Mouse (Mus musculus) MEL (cell line): ENCODE measurements around the gene Rapgef1. TPM values are rescaled to one million over a fixed set of nuclear protein-coding genes. Genes with fewer than 3 reads are reported as not detected.

ENCODE experiments used
- DNase-seq: peaks from one replicate; pipeline ENCODE4 v3.0.0; 2011; ENCODE audit warnings: low read depth, low spot score
- H3K27ac ChIP-seq: 2 replicates; pipeline ENCODE4 v1.5.1; 2012; ENCODE audit warnings: low read depth, mild to moderate bottlenecking, control low read depth, low read length, moderate library complexity; ENCODE audit not compliant: control insufficient read depth
- H3K27me3 ChIP-seq, 2 experiments: fragments of 150-350 bp in 1 of 2; sonication (generic) in 1 of 2; 2 replicates each; pipeline ENCODE4 v1.6.1; 2012; ENCODE audit warnings: low read length in 2 of 2, mild to moderate bottlenecking in 2 of 2, improper control_type of control experiment in 1 of 2, moderate library complexity in 1 of 2; ENCODE audit not compliant: insufficient read depth in 2 of 2, control insufficient read depth in 1 of 2
- H3K36me3 ChIP-seq, 2 experiments: 2 replicates each; pipeline ENCODE4 v1.6.1; 2012 to 2014; ENCODE audit warnings: low read length in 2 of 2, improper control_type of control experiment in 1 of 2, inconsistent platforms in 1 of 2, mild to moderate bottlenecking in 1 of 2; ENCODE audit not compliant: insufficient read depth in 2 of 2, control insufficient read depth in 1 of 2
- H3K4me1 ChIP-seq, 2 experiments: fragments of 150-350 bp in 1 of 2; sonication (generic) in 1 of 2; 2 replicates each; pipeline ENCODE4 v1.6.1; 2012; ENCODE audit warnings: low read length in 2 of 2, improper control_type of control experiment in 1 of 2, mild to moderate bottlenecking in 1 of 2; ENCODE audit not compliant: insufficient read depth in 2 of 2, control insufficient read depth in 1 of 2
- H3K4me3 ChIP-seq, 2 experiments: fragments of 150-350 bp in 1 of 2; sonication (generic) in 1 of 2; 2 replicates each; pipeline ENCODE4 v1.5.1; 2012; ENCODE audit warnings: low read depth in 2 of 2, low read length in 2 of 2, mild to moderate bottlenecking in 2 of 2, moderate library complexity in 2 of 2, control low read depth in 1 of 2, improper control_type of control experiment in 1 of 2; ENCODE audit not compliant: control insufficient read depth in 1 of 2, insufficient read depth in 1 of 2
- H3K79me2 ChIP-seq: 2 replicates; pipeline ENCODE4 v1.6.1; 2012; ENCODE audit warnings: mild to moderate bottlenecking, low read length, moderate library complexity; ENCODE audit not compliant: control insufficient read depth, poor library complexity, insufficient read depth
- H3K9ac ChIP-seq: 2 replicates; pipeline ENCODE4 v1.6.1; 2012; ENCODE audit warnings: low read depth, mild to moderate bottlenecking, control low read depth, low read length, moderate library complexity; ENCODE audit not compliant: control insufficient read depth, poor library complexity, severe bottlenecking
- H3K9me3 ChIP-seq: fragments of 150-350 bp; sonication (generic); replicated peaks from 2 replicates; pipeline ENCODE4 v1.6.1; 2012; ENCODE audit warnings: mild to moderate bottlenecking, low read length, improper control_type of control experiment, moderate library complexity; ENCODE audit not compliant: insufficient read depth
- CHD2 ChIP-seq: IDR thresholded peaks from 2 replicates; pipeline ENCODE4 v1.6.1; 2011; ENCODE audit warnings: low read length, improper control_type of control experiment
- CTCF ChIP-seq, 3 experiments: IDR thresholded peaks in 2 of 3; conservative IDR thresholded peaks in 1 of 3; 2 replicates each; pipeline ENCODE4 v1.5.1; 2011 to 2012; ENCODE audit warnings: low read length in 3 of 3, low read depth in 2 of 3, mild to moderate bottlenecking in 2 of 3, improper control_type of control experiment in 1 of 3, inconsistent platforms in 1 of 3, mixed read lengths in 1 of 3, moderate library complexity in 1 of 3; ENCODE audit not compliant: control insufficient read depth in 1 of 3, insufficient read depth in 1 of 3, poor library complexity in 1 of 3, severe bottlenecking in 1 of 3
- E2F4 ChIP-seq: IDR thresholded peaks from 2 replicates; pipeline ENCODE4 v1.6.1; 2011; ENCODE audit warnings: low read depth, low read length, improper control_type of control experiment, borderline replicate concordance
- EP300 ChIP-seq, 2 experiments: IDR thresholded peaks; 2 replicates each; pipeline ENCODE4 v1.6.1; 2011; ENCODE audit warnings: improper control_type of control experiment in 2 of 2, low read length in 2 of 2, low read depth in 1 of 2, mild to moderate bottlenecking in 1 of 2
- HCFC1 ChIP-seq: IDR thresholded peaks from 2 replicates; pipeline ENCODE4 v1.6.1; 2012; ENCODE audit warnings: low read depth, mild to moderate bottlenecking, inconsistent platforms, low read length, improper control_type of control experiment, moderate library complexity
- MAZ ChIP-seq: IDR thresholded peaks from 2 replicates; pipeline ENCODE4 v1.6.1; 2012; ENCODE audit warnings: low read depth, mild to moderate bottlenecking, inconsistent platforms, low read length, improper control_type of control experiment
- MXI1 ChIP-seq: IDR thresholded peaks from 2 replicates; pipeline ENCODE4 v1.6.1; 2011; ENCODE audit warnings: mild to moderate bottlenecking, low read depth, low read length, improper control_type of control experiment
- MYB ChIP-seq: IDR thresholded peaks from 2 replicates; pipeline ENCODE4 v1.6.1; 2011; ENCODE audit warnings: mild to moderate bottlenecking, low read depth, low read length, improper control_type of control experiment
- NELFE ChIP-seq: IDR thresholded peaks from 2 replicates; pipeline ENCODE4 v1.6.1; 2011; ENCODE audit warnings: low read depth, low read length, improper control_type of control experiment
- POLR2AphosphoS2 ChIP-seq: IDR thresholded peaks from 2 replicates; pipeline ENCODE4 v1.6.1; 2011; ENCODE audit warnings: low read length, improper control_type of control experiment
- RAD21 ChIP-seq: IDR thresholded peaks from 2 replicates; pipeline ENCODE4 v1.6.1; 2011; ENCODE audit warnings: mild to moderate bottlenecking, low read depth, low read length, improper control_type of control experiment
- RCOR1 ChIP-seq: IDR thresholded peaks from 2 replicates; pipeline ENCODE4 v1.6.1; 2012; ENCODE audit warnings: low read depth, mild to moderate bottlenecking, inconsistent platforms, low read length, improper control_type of control experiment
- SIN3A ChIP-seq: IDR thresholded peaks from 2 replicates; pipeline ENCODE4 v1.6.1; 2012; ENCODE audit warnings: low read length, improper control_type of control experiment, inconsistent platforms
- SMC3 ChIP-seq: IDR thresholded peaks from 2 replicates; pipeline ENCODE4 v1.6.1; 2011; ENCODE audit warnings: low read depth, low read length, improper control_type of control experiment
- TBP ChIP-seq: IDR thresholded peaks from 2 replicates; pipeline ENCODE4 v1.8.0; 2011; ENCODE audit warnings: low read depth, low read length, improper control_type of control experiment
- UBTF ChIP-seq: IDR thresholded peaks from 2 replicates; pipeline ENCODE4 v1.6.1; 2012; ENCODE audit warnings: low read depth, mild to moderate bottlenecking, inconsistent platforms, low read length, improper control_type of control experiment, moderate library complexity, borderline replicate concordance; ENCODE audit not compliant: insufficient read depth
- USF1 ChIP-seq: IDR thresholded peaks from 2 replicates; pipeline ENCODE4 v1.6.1; 2014; ENCODE audit warnings: low read depth, mild to moderate bottlenecking, inconsistent platforms, low read length, improper control_type of control experiment, moderate library complexity
- USF2 ChIP-seq, 2 experiments: IDR thresholded peaks; 2 replicates each; pipeline ENCODE4 v1.6.1; 2011 to 2012; ENCODE audit warnings: improper control_type of control experiment in 2 of 2, low read length in 2 of 2, borderline replicate concordance in 1 of 2, inconsistent platforms in 1 of 2, low read depth in 1 of 2, mild to moderate bottlenecking in 1 of 2; ENCODE audit not compliant: insufficient read depth in 1 of 2
- ZKSCAN1 ChIP-seq: IDR thresholded peaks from 2 replicates; pipeline ENCODE4 v1.6.1; 2012; ENCODE audit warnings: low read depth, mild to moderate bottlenecking, inconsistent platforms, low read length, improper control_type of control experiment, moderate library complexity
- ZMIZ1 ChIP-seq: IDR thresholded peaks from 2 replicates; pipeline ENCODE4 v1.6.1; 2012; ENCODE audit warnings: low read depth, mild to moderate bottlenecking, inconsistent platforms, low read length, improper control_type of control experiment, moderate library complexity
- polyA plus RNA-seq, 2 experiments: library from polyadenylated mRNA; stranded (reverse) in 1 of 2; unstranded in 1 of 2; fragments of >175 nt in 1 of 2; fragments of >200 nt in 1 of 2; gene quantifications; 2 replicates each; pipeline versions ENCODE4 v1.2.1 to v1.2.4; 2012; ENCODE audit warnings: low replicate concordance in 2 of 2, low read depth in 1 of 2; ENCODE audit not compliant: insufficient read length in 2 of 2, insufficient read depth in 1 of 2, missing spikeins in 1 of 2
- total RNA-seq: library from RNA; depleted of rRNA; stranded (reverse); fragments of 300-350 nt; gene quantifications from 2 replicates; pipeline ENCODE4 v1.2.3, GENCODE M21; 2012

The Rapgef1 gene
- total and polyA plus RNA-seq, 3 experiments, result 57.2 to 88.3 (median 77.0) TPM

DNA sequence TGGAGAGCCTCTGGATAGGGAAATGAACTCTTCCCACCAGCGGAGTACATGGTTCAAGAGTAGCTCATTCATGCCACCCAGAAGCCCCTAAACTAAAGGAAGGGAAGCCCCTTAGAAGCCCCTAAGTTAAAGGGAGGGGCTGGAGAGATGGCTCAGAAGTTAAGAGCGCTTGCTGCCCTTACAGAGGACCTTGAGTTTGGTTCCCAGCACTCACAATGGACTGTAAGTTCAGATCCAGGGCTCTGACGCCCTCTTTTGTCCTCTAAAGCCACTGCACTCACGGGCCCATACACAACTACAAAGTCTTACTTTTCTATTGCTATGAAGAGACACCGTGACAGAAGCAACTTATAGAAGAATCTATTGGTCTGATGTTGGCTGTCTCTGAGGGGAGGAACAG, 132.9 kb downstream of the Rapgef1 start:
- no peak overlapping the region for H3K4me3 ChIP-seq
- H3K79me2 ChIP-seq, result no peaks in the 10 kb centered on the region
- H3K9me3 ChIP-seq, result no peaks in the 10 kb centered on the region
- no peak overlapping the region for H3K9ac ChIP-seq
- DNase-seq, result no peak
- no peak overlapping the region for H3K27ac ChIP-seq
- no peaks in the 10 kb centered on the region for H3K4me1 ChIP-seq
- no peaks in the 10 kb centered on the region for H3K36me3 ChIP-seq
- H3K27me3 ChIP-seq, result no peaks in the 10 kb centered on the region
- no peak for TF ChIP-seq USF2 (IDR thresholded peaks at IDR 0.05; ENCODE audit: borderline replicate concordance in 1 of 2, insufficient read depth in 1 of 2, low read depth in 1 of 2, low read length in 2 of 2)
- TF ChIP-seq E2F4, result no peak
- TF ChIP-seq RAD21, result no peak
- no peak for TF ChIP-seq SIN3A
- no peak for TF ChIP-seq EP300 (IDR thresholded peaks at IDR 0.05; ENCODE audit: low read depth in 1 of 2, low read length in 2 of 2)

DNA sequence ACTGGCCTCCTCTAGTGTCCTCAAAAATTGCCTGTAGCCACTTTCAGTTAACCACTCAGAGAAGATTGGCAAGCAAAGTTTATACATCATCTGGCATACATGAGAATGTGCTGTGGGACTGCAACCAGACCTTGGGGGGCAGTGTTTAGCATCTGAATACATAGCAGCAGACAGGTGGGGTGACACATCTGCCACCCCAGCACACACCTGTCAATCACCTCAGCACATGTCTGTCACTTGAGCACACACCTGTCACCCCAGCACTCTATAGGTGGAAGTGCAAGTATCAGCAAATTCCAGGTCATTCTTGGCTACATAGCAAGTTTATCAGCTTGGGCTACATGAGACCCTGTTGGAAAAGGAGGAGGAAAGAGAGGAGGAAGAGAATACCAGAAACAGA, 136.2 kb downstream of the Rapgef1 start:
- H3K79me2 ChIP-seq, result no peaks in the 10 kb centered on the region
- no peaks in the 10 kb centered on the region for H3K9me3 ChIP-seq
- no peaks in the 10 kb centered on the region for H3K27me3 ChIP-seq
- H3K9ac ChIP-seq, result no peak overlapping the region
- no peak for DNase-seq
- H3K27ac ChIP-seq, result no peak overlapping the region
- no peaks in the 10 kb centered on the region for H3K36me3 ChIP-seq
- no peak overlapping the region for H3K4me3 ChIP-seq
- TF ChIP-seq MYB (no peak), POLR2AphosphoS2 (no peak), NELFE (no peak), EP300 (IDR thresholded peaks at IDR 0.05; ENCODE audit: low read depth in 1 of 2, low read length in 2 of 2) (no peak), MXI1 (no peak), ZMIZ1 (no peak), MAZ (no peak), HCFC1 (no peak), ZKSCAN1 (no peak), USF1 (no peak), TBP (no peak), CHD2 (no peak), RCOR1 (no peak), UBTF (no peak), CTCF (IDR thresholded peaks at IDR 0.05 in 2 of 3, conservative IDR thresholded peaks at IDR 0.05 in 1 of 3; ENCODE audit: control insufficient read depth in 1 of 3, insufficient read depth in 1 of 3, low read depth in 2 of 3, low read length in 3 of 3, poor library complexity in 1 of 3, severe bottlenecking in 1 of 3) (no peak; a peak in 1 of 6 replicates), SMC3 (no peak)
- no peaks in the 10 kb centered on the region for H3K4me1 ChIP-seq
